Mouse (Mus musculus): Measurements from ENCODE around the gene Prss45.

- TF ChIP-seq CTCF (IDR thresholded peaks at IDR 0.05), result no peak
- TF ChIP-seq POLR2A (IDR thresholded peaks at IDR 0.05; ENCODE audit: insufficient read depth, low read depth, low read length), result no peak
Measured at GRCm38 (mm10) chr9:110797866-110798265, 36.5 kb upstream of the Prss45 start, which contains the start of gene Prss42.

Data from heart, adult 2 months (tissue).